In the genomic region with DNA sequence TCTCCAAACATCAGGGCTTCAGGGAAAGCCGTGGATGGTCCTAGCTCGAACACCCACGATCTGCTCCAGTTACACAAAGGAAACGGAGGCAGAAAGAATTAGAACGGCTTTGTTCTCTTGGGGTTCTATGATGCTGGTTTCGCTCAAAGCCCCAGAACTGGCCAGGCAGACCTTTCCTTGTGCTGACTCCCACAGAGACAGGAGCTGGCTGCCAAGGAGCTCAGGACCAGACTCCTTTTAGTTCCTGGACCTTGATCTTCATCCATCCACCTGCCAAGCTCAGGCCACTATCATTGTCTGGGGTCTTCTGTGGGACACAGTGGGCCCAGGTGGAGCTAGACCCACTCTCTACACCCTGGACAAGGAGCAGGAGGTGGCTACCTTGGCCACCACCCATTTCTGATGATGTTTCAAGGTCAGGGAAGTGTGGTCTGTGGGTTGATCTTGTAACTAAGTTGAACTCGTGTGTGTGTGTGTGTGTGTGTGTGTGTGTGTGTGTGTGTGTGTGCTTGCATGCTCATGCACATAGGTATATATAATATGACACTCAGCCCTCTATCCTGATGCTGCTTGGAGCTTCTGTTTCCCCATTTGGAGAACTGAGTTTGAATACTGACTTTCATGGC, we compare ENCODE assay signal across 21 mouse cellular contexts. TPM values are rescaled to one million over a fixed set of nuclear protein-coding genes. Genes with fewer than 3 reads are reported as not detected.
DNase-seq lines count a peak whose midpoint lies in the region; ATAC-seq and TF ChIP-seq lines count a peak whose summit lies in the region.
"Had no signal": no experiment of that assay in that cellular context is flagged by ENCODE, and none has a peak within 500 bp of the region (broad histone marks: within the 10 kb centered on the region; RNA-seq: fewer than 3 reads in every experiment).

No protein-coding gene starts in this region.

- TF ChIP-seq CTCF in cerebellum, adult 2 months (IDR thresholded peaks at IDR 0.05; ENCODE audit: borderline replicate concordance, insufficient read depth, low read depth, low read length): no peak

- no peaks in the 10 kb centered on the region for H3K27me3 ChIP-seq in cerebellum, adult 2 months (ENCODE audit: control insufficient read depth, insufficient read depth, low read length)
- H3K27me3 ChIP-seq in heart, embryonic 11.5 days (ENCODE audit: control insufficient read depth, insufficient read depth, low read length): no peaks in the 10 kb centered on the region
- H3K27me3 ChIP-seq in forebrain, embryonic 11.5 days (ENCODE audit: control insufficient read depth, insufficient read depth, low read length): no peaks in the 10 kb centered on the region
- H3K27me3 ChIP-seq: embryonic facial prominence, embryonic 15.5 days; forebrain, embryonic 15.5 days; heart, embryonic 15.5 days had no signal

- H3K4me2 ChIP-seq in heart, embryonic 11.5 days: no peak overlapping the region
- H3K4me2 ChIP-seq in forebrain, embryonic 11.5 days (ENCODE audit: low read depth, low read length, severe bottlenecking): no peak overlapping the region
- H3K4me2 ChIP-seq: embryonic facial prominence, embryonic 15.5 days; forebrain, embryonic 15.5 days; heart, embryonic 15.5 days; hindbrain, embryonic 14.5 days had no signal

- ATAC-seq in heart, embryonic 11.5 days (replicated peaks; ENCODE audit: insufficient number of reproducible peaks, low FRiP score, low TSS enrichment): no peak
- no peak for ATAC-seq in forebrain, embryonic 11.5 days (replicated peaks; ENCODE audit: low FRiP score)
- ATAC-seq: activated CD4-positive, CD25-positive, alpha-beta regulatory T cell, adult 4 months; forebrain, embryonic 15.5 days; intestine, embryonic 16.5 days had no signal

- peak; percentile 33 to 34 for DNase-seq in cerebellum, adult 2 months
- no peak for DNase-seq in cerebellum, postnatal 4 days (ENCODE audit: low spot score in 2 of 2)
- DNase-seq in heart, adult 9 months (ENCODE audit: low spot score in 2 of 2): no peak
- DNase-seq in induced T-regulatory cell, adult 2 months (ENCODE audit: low read depth): peak; percentile 52
- DNase-seq in adrenal gland, postnatal 25 days: no peak
- DNase-seq in forebrain, embryonic 11.5 days (ENCODE audit: low spot score): no peak
- DNase-seq: embryo, embryonic 11 days; gastrocnemius, postnatal 36 days; heart, adult 11 months; heart, postnatal 14 days; kidney, adult 2 months had no signal

- no peak overlapping the region for H3K4me3 ChIP-seq in cerebellum, adult 2 months (replicated peaks; ENCODE audit: insufficient read depth, low read depth, low read length)
- no peak overlapping the region for H3K4me3 ChIP-seq in heart, embryonic 11.5 days (ENCODE audit: low read depth, low read length)
- H3K4me3 ChIP-seq in forebrain, embryonic 11.5 days (ENCODE audit: low read depth, low read length): no peak overlapping the region
- H3K4me3 ChIP-seq: embryonic facial prominence, embryonic 15.5 days; erythroblast, embryonic 14.5 days; forebrain, embryonic 10.5 days; forebrain, embryonic 15.5 days; heart, embryonic 10.5 days; heart, embryonic 15.5 days had no signal

- no peak for TF ChIP-seq POLR2A in cerebellum, adult 2 months (IDR thresholded peaks at IDR 0.05; ENCODE audit: borderline replicate concordance, insufficient read depth, low read length)

- H3K27ac ChIP-seq in cerebellum, adult 2 months (ENCODE audit: insufficient read depth, low read length): no peak overlapping the region
- H3K27ac ChIP-seq in heart, embryonic 11.5 days (ENCODE audit: low read depth, low read length): peak overlapping the region; percentile 50
- H3K27ac ChIP-seq in forebrain, embryonic 11.5 days (ENCODE audit: low read depth, low read length): no peak overlapping the region
- H3K27ac ChIP-seq: embryonic facial prominence, embryonic 15.5 days; forebrain, embryonic 10.5 days; forebrain, embryonic 15.5 days; heart, embryonic 10.5 days; heart, embryonic 15.5 days; hindbrain, embryonic 14.5 days had no signal

- H3K9ac ChIP-seq in heart, embryonic 11.5 days (ENCODE audit: low read depth, low read length): no peak overlapping the region
- no peak overlapping the region for H3K9ac ChIP-seq in forebrain, embryonic 11.5 days (ENCODE audit: low read length)
- H3K9ac ChIP-seq: embryonic facial prominence, embryonic 15.5 days; forebrain, embryonic 15.5 days; heart, embryonic 15.5 days; hindbrain, embryonic 14.5 days had no signal

- no peaks in the 10 kb centered on the region for H3K9me3 ChIP-seq in heart, embryonic 11.5 days (replicated peaks; ENCODE audit: control insufficient read depth, low read length)
- H3K9me3 ChIP-seq in forebrain, embryonic 11.5 days (ENCODE audit: control insufficient read depth, low read length): no peaks in the 10 kb centered on the region
- H3K9me3 ChIP-seq: embryonic facial prominence, embryonic 15.5 days; forebrain, embryonic 10.5 days; forebrain, embryonic 15.5 days; heart, embryonic 10.5 days; heart, embryonic 15.5 days had no signal

- 43% methylated on average over 7 of the region's 7 CpGs for WGBS in cerebellum, adult 2 months
- WGBS in heart, embryonic 11.5 days (ENCODE audit: insufficient replicate concordance): 53% methylated on average over 7 of the region's 7 CpGs
- WGBS in forebrain, embryonic 11.5 days: 87% methylated on average over 7 of the region's 7 CpGs

- no peaks in the 10 kb centered on the region for H3K36me3 ChIP-seq in heart, embryonic 11.5 days (ENCODE audit: control insufficient read depth, insufficient read depth, low read length)
- H3K36me3 ChIP-seq in forebrain, embryonic 11.5 days (ENCODE audit: control insufficient read depth, insufficient read depth, low read length): no peaks in the 10 kb centered on the region
- H3K36me3 ChIP-seq: embryonic facial prominence, embryonic 15.5 days; forebrain, embryonic 10.5 days; forebrain, embryonic 15.5 days; heart, embryonic 10.5 days; heart, embryonic 15.5 days had no signal

- peaks cover 6% of the 10 kb centered on the region for H3K4me1 ChIP-seq in cerebellum, adult 2 months (ENCODE audit: control insufficient read depth, insufficient read depth, low read length)
- no peaks in the 10 kb centered on the region; the same call in 1 of the 2 replicates for H3K4me1 ChIP-seq in heart, embryonic 11.5 days (ENCODE audit: control insufficient read depth, insufficient read depth, low read length)
- no peaks in the 10 kb centered on the region for H3K4me1 ChIP-seq in forebrain, embryonic 11.5 days (replicated peaks; ENCODE audit: control insufficient read depth, insufficient read depth, low read length)
- H3K4me1 ChIP-seq: embryonic facial prominence, embryonic 15.5 days; forebrain, embryonic 15.5 days had no signal

RNA-seq across cellular contexts. Expression of gene Itgb2, which starts 9.4 kb away (rescaled TPM):
- polyA plus RNA-seq in cerebellum, adult 2 months (2012; rRNA removed): 2.3 and 2.4 TPM in 2 replicates
- polyA plus RNA-seq in heart, embryonic 11.5 days (2014; fragmentation: Nextera tagmentation; extraction: Ambion mirVana): 2.3 and 2.4 TPM in 2 replicates
- total RNA-seq in adrenal gland, postnatal 25 days (2021): 2.2 and 3.3 TPM in 2 replicates
- polyA plus RNA-seq in forebrain, embryonic 11.5 days (2014; fragmentation: Nextera tagmentation; extraction: Ambion mirVana): 1.2 and 1.3 TPM in 2 replicates

RNA-seq across cellular contexts. Expression of gene Fam207a, which starts 23.8 kb away (rescaled TPM):
- polyA plus RNA-seq in cerebellum, adult 2 months (2012; rRNA removed): 36.5 and 39.0 TPM in 2 replicates
- 26.2 and 28.1 TPM in 2 replicates for polyA plus RNA-seq in heart, embryonic 11.5 days (2014; fragmentation: Nextera tagmentation; extraction: Ambion mirVana)
- total RNA-seq in adrenal gland, postnatal 25 days (2021): 23.1 and 24.6 TPM in 2 replicates
- polyA plus RNA-seq in forebrain, embryonic 11.5 days (2014; fragmentation: Nextera tagmentation; extraction: Ambion mirVana): 40.6 and 41.9 TPM in 2 replicates

RNA-seq across cellular contexts. Expression of gene Pttg1ip, which starts 42.1 kb away (rescaled TPM):
- polyA plus RNA-seq in cerebellum, adult 2 months (2012; rRNA removed): 113 and 118 TPM in 2 replicates
- polyA plus RNA-seq in heart, embryonic 11.5 days (2014; fragmentation: Nextera tagmentation; extraction: Ambion mirVana): 108 and 113 TPM in 2 replicates
- 154 and 195 TPM in 2 replicates for total RNA-seq in adrenal gland, postnatal 25 days (2021)
- 69.0 and 73.8 TPM in 2 replicates for polyA plus RNA-seq in forebrain, embryonic 11.5 days (2014; fragmentation: Nextera tagmentation; extraction: Ambion mirVana)

Comparison
In these comparisons a context has a peak if more than half of its experiments do, and no peak if none do; other contexts are left out.
1. DNase-seq: peak in cerebellum, adult 2 months (2 of 2) and induced T-regulatory cell, adult 2 months (single experiment); none in cerebellum, postnatal 4 days (0 of 2), heart, adult 9 months (0 of 2), adrenal gland, postnatal 25 days (single experiment) and forebrain, embryonic 11.5 days (single experiment).